8 mouse cellular contexts compared by ENCODE assay signal in the genomic region with DNA sequence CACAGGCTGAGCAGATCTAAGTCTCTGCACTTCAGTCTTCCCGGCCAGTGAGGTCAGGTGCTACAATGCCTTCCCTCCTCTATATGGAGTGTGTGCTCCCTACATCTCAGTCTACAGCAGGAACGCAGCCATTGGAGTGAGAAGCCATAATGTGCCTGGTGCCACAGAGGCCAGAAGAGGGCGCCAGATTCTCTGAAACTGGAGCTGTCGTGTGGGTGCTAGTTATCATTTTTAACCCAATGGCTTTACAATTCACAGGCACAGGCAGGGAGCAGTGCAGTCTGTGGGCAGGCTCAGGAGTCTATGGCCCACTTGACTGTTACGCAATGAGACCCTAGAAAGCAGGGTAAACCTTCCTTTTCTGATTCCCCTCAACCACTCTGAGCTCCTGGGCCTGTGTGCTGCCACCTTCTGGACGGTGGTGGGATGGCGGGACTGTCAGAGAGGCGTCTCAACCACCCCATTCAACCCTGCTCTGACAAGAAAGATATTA. TPM values are rescaled to one million over a fixed set of nuclear protein-coding genes. Genes with fewer than 3 reads are reported as not detected.
A peak's percentile ranks its signal among the peaks of the same experiment; 100 is the strongest.
DNase-seq lines count a peak whose midpoint lies in the region; ATAC-seq and TF ChIP-seq lines count a peak whose summit lies in the region.

No protein-coding gene starts in this region.

- peak; percentile 66 for ATAC-seq in CD4-positive, CD25-positive, alpha-beta regulatory T cell, adult 4 months
- no peak for ATAC-seq in heart, embryonic 13.5 days (ENCODE audit: extremely low read depth, insufficient number of reproducible peaks, low FRiP score, low TSS enrichment)
- peak; percentile 82 for ATAC-seq in kidney, embryonic 16.5 days (ENCODE audit: low FRiP score, low TSS enrichment)
- ATAC-seq in liver, embryonic 11.5 days (replicated peaks; ENCODE audit: low FRiP score) = peak; percentile 65; the same call in 1 of the 2 replicates

- DNase-seq in liver, embryonic 11.5 days (ENCODE audit: low spot score) = peak; percentile 83
- DNase-seq in splenic B cell, adult 2 months (ENCODE audit: low read depth, low spot score) = peak; percentile 85

- H3K36me3 ChIP-seq in erythroblast, embryonic 14.5 days (ENCODE audit: control insufficient read depth) = no peaks in the 10 kb centered on the region
- no peaks in the 10 kb centered on the region for H3K36me3 ChIP-seq in heart, embryonic 13.5 days
- H3K36me3 ChIP-seq in kidney, embryonic 16.5 days (ENCODE audit: insufficient read depth, low read length) = no peaks in the 10 kb centered on the region
- no peaks in the 10 kb centered on the region for H3K36me3 ChIP-seq in liver, embryonic 11.5 days (ENCODE audit: control insufficient read depth, insufficient read depth, low read length)
- no peaks in the 10 kb centered on the region for H3K36me3 ChIP-seq in myocyte (ENCODE audit: control insufficient read depth, insufficient read depth)
- H3K36me3 ChIP-seq in splenic B cell, adult 2 months (ENCODE audit: control insufficient read depth, insufficient read depth, low read length, poor library complexity, severe bottlenecking) = no peaks in the 10 kb centered on the region

- no peaks in the 10 kb centered on the region; the same call in 1 of the 2 replicates for H3K27me3 ChIP-seq in erythroblast, embryonic 14.5 days (ENCODE audit: control insufficient read depth)
- H3K27me3 ChIP-seq in heart, embryonic 13.5 days (replicated peaks) = peaks cover 20% of the 10 kb centered on the region
- H3K27me3 ChIP-seq in kidney, embryonic 16.5 days (ENCODE audit: insufficient read depth, low read length) = no peaks in the 10 kb centered on the region
- no peaks in the 10 kb centered on the region for H3K27me3 ChIP-seq in liver, embryonic 11.5 days (replicated peaks; ENCODE audit: control insufficient read depth, insufficient read depth, low read length)
- peaks cover 20% of the 10 kb centered on the region for H3K27me3 ChIP-seq in myocyte (ENCODE audit: control insufficient read depth, insufficient read depth, insufficient read length)
- H3K27me3 ChIP-seq in splenic B cell, adult 2 months (ENCODE audit: control insufficient read depth, insufficient read depth, low read length, poor library complexity, severe bottlenecking) = no peaks in the 10 kb centered on the region

- H3K4me2 ChIP-seq in heart, embryonic 13.5 days = peak overlapping the region; percentile 59
- H3K4me2 ChIP-seq in kidney, embryonic 16.5 days (replicated peaks; ENCODE audit: low read depth, low read length) = peak overlapping the region; percentile 49
- peak overlapping the region; percentile 60 for H3K4me2 ChIP-seq in liver, embryonic 11.5 days
- peak overlapping the region; percentile 50 for H3K4me2 ChIP-seq in myocyte (ENCODE audit: low read depth)

- no peaks in the 10 kb centered on the region for H3K4me1 ChIP-seq in brown adipose tissue, adult 24 weeks (ENCODE audit: control insufficient read depth, insufficient read depth, insufficient read length, low read length)
- H3K4me1 ChIP-seq in erythroblast, embryonic 14.5 days (ENCODE audit: control insufficient read depth) = peaks cover 26% of the 10 kb centered on the region
- H3K4me1 ChIP-seq in heart, embryonic 13.5 days = peaks cover 3% of the 10 kb centered on the region; the same call in 1 of the 2 replicates
- H3K4me1 ChIP-seq in kidney, embryonic 16.5 days (ENCODE audit: insufficient read depth, low read length) = 0 out of 2 replicates have a peak, but pooled peaks cover 8% of the 10 kb centered on the region
- peaks cover under 1% of the 10 kb centered on the region for H3K4me1 ChIP-seq in liver, embryonic 11.5 days (replicated peaks; ENCODE audit: control insufficient read depth, insufficient read depth, low read length)

- H3K9me3 ChIP-seq in erythroblast, embryonic 14.5 days (ENCODE audit: control insufficient read depth, low read length) = no peaks in the 10 kb centered on the region
- H3K9me3 ChIP-seq in heart, embryonic 13.5 days = 0 out of 2 replicates have a peak, but pooled peaks cover 2% of the 10 kb centered on the region
- H3K9me3 ChIP-seq in kidney, embryonic 16.5 days (ENCODE audit: low read length) = no peaks in the 10 kb centered on the region
- H3K9me3 ChIP-seq in liver, embryonic 11.5 days (ENCODE audit: control insufficient read depth, low read length) = no peaks in the 10 kb centered on the region

- no peak for TF ChIP-seq POLR2A in myocyte (IDR thresholded peaks at IDR 0.05; ENCODE audit: insufficient read length, low read depth)

- no peak overlapping the region for H3ac ChIP-seq in myocyte (ENCODE audit: control insufficient read depth, insufficient read length)

- no peaks in the 10 kb centered on the region for H3K79me2 ChIP-seq in myocyte (ENCODE audit: control insufficient read depth, insufficient read depth)

- no peak overlapping the region for H3K27ac ChIP-seq in brown adipose tissue, adult 24 weeks (replicated peaks; ENCODE audit: low read depth, low read length)
- H3K27ac ChIP-seq in heart, embryonic 13.5 days (replicated peaks) = no peak overlapping the region
- H3K27ac ChIP-seq in kidney, embryonic 16.5 days (ENCODE audit: low read length) = no peak overlapping the region
- H3K27ac ChIP-seq in liver, embryonic 11.5 days (ENCODE audit: low read depth, low read length) = no peak overlapping the region

- peak overlapping the region; percentile 39 for H3K4me3 ChIP-seq in brown adipose tissue, adult 24 weeks (ENCODE audit: insufficient read depth, low read depth, low read length)
- H3K4me3 ChIP-seq in erythroblast, embryonic 14.5 days (replicated peaks) = peak overlapping the region; percentile 49
- peak overlapping the region; percentile 34 for H3K4me3 ChIP-seq in heart, embryonic 13.5 days
- peak overlapping the region; percentile 26 for H3K4me3 ChIP-seq in kidney, embryonic 16.5 days (ENCODE audit: low read length)
- peak overlapping the region; percentile 19; the same call in 1 of the 2 replicates for H3K4me3 ChIP-seq in liver, embryonic 11.5 days (ENCODE audit: low read depth, low read length)
- no peak overlapping the region for H3K4me3 ChIP-seq in myocyte

- no peak overlapping the region for H3K9ac ChIP-seq in heart, embryonic 13.5 days
- H3K9ac ChIP-seq in kidney, embryonic 16.5 days (replicated peaks; ENCODE audit: low read length) = no peak overlapping the region
- no peak overlapping the region for H3K9ac ChIP-seq in liver, embryonic 11.5 days (ENCODE audit: low read depth, low read length)

- 13% methylated on average over 8 of the region's 8 CpGs for WGBS in heart, embryonic 13.5 days
- 9% methylated on average over 8 of the region's 8 CpGs for WGBS in kidney, embryonic 16.5 days
- WGBS in liver, embryonic 11.5 days = 12% methylated on average over 8 of the region's 8 CpGs

TF ChIP-seq in myocyte, 11 proteins besides CTCF, POLR2A, EP300 and RAD21:
- 0 out of 2 replicates have a peak, but pooled peaks have one; percentile 2 for TF ChIP-seq CEBPB (IDR thresholded peaks at IDR 0.05; ENCODE audit: insufficient read depth, poor library complexity, severe bottlenecking)
- TF ChIP-seq MAX (IDR thresholded peaks at IDR 0.05; ENCODE audit: low read depth) = no peak

RNA-seq across cellular contexts. Expression of a gene that starts 18.9 kb away (rescaled TPM):
- polyA plus RNA-seq in CD4-positive, CD25-positive, alpha-beta regulatory T cell, adult 4 months (2017; shearing (Covaris generic)) = not detected
- not detected in 2 replicates for polyA plus RNA-seq in brown adipose tissue, adult 24 weeks (2012; ENCODE audit: insufficient read depth, insufficient read length, missing spikeins)
- polyA plus RNA-seq in erythroblast, embryonic 14.5 days (2012) = 0.02 TPM in 1 of 2 replicates, not detected in the other
- not detected in 2 replicates for polyA plus RNA-seq in heart, embryonic 13.5 days (2015; fragmentation: Nextera tagmentation; extraction: Ambion mirVana)
- polyA plus RNA-seq in kidney, embryonic 16.5 days (2015; fragmentation: Nextera tagmentation; extraction: Ambion mirVana) = 0.11 TPM in 1 of 2 replicates, not detected in the other
- 0.10 and 0.49 TPM in 2 replicates for polyA plus RNA-seq in liver, embryonic 11.5 days (2014; fragmentation: Nextera tagmentation; extraction: Ambion mirVana)
- 0.04 TPM for polyA plus RNA-seq in myocyte (2012; fragmentation: generic; extraction: Trizol)

RNA-seq across cellular contexts. Expression of a gene that starts 23.0 kb away (rescaled TPM):
- not detected for polyA plus RNA-seq in CD4-positive, CD25-positive, alpha-beta regulatory T cell, adult 4 months (2017; shearing (Covaris generic))
- polyA plus RNA-seq in brown adipose tissue, adult 24 weeks (2012; ENCODE audit: insufficient read depth, insufficient read length, missing spikeins) = not detected in 2 replicates
- polyA plus RNA-seq in erythroblast, embryonic 14.5 days (2012) = not detected in 2 replicates
- polyA plus RNA-seq in heart, embryonic 13.5 days (2015; fragmentation: Nextera tagmentation; extraction: Ambion mirVana) = 0.36 and 0.68 TPM in 2 replicates
- polyA plus RNA-seq in kidney, embryonic 16.5 days (2015; fragmentation: Nextera tagmentation; extraction: Ambion mirVana) = 1.0 and 1.4 TPM in 2 replicates
- polyA plus RNA-seq in liver, embryonic 11.5 days (2014; fragmentation: Nextera tagmentation; extraction: Ambion mirVana) = 0.07 and 0.13 TPM in 2 replicates
- polyA plus RNA-seq in myocyte (2012; fragmentation: generic; extraction: Trizol) = not detected

RNA-seq across cellular contexts. Expression of a gene that starts 50.4 kb away (rescaled TPM):
- polyA plus RNA-seq in CD4-positive, CD25-positive, alpha-beta regulatory T cell, adult 4 months (2017; shearing (Covaris generic)) = not detected
- polyA plus RNA-seq in brown adipose tissue, adult 24 weeks (2012; ENCODE audit: insufficient read depth, insufficient read length, missing spikeins) = 7.0 and 8.0 TPM in 2 replicates
- polyA plus RNA-seq in erythroblast, embryonic 14.5 days (2012) = not detected in 2 replicates
- 0.23 and 0.37 TPM in 2 replicates for polyA plus RNA-seq in heart, embryonic 13.5 days (2015; fragmentation: Nextera tagmentation; extraction: Ambion mirVana)
- 0.76 and 0.86 TPM in 2 replicates for polyA plus RNA-seq in kidney, embryonic 16.5 days (2015; fragmentation: Nextera tagmentation; extraction: Ambion mirVana)
- polyA plus RNA-seq in liver, embryonic 11.5 days (2014; fragmentation: Nextera tagmentation; extraction: Ambion mirVana) = 0.11 TPM in 1 of 2 replicates, not detected in the other
- 97.1 TPM for polyA plus RNA-seq in myocyte (2012; fragmentation: generic; extraction: Trizol)

Comparison
In these comparisons a context has a peak if more than half of its experiments do, and no peak if none do; other contexts are left out.
1. RNA of a gene that starts 50.4 kb away (polyA plus RNA-seq): 97.1 TPM in myocyte (single experiment); 7.0 to 8.0 TPM in brown adipose tissue, adult 24 weeks, 0.76 to 0.86 TPM in kidney, embryonic 16.5 days, 0.23 to 0.37 TPM in heart, embryonic 13.5 days, 0.11 TPM in liver, embryonic 11.5 days, not detected in CD4-positive, CD25-positive, alpha-beta regulatory T cell, adult 4 months and not detected in erythroblast, embryonic 14.5 days; every median in the first group is over 10 times any median in the second.
2. Peak in every context shown above with its lines, with median percentiles within 50 percentile points of each other: H3K4me2 ChIP-seq.